Mouse (Mus musculus) lung, adult 2 months (tissue): ENCODE measurements around the gene Keg1.

Source experiments
- CTCF ChIP-seq: fragments of 200-500 bp; IDR thresholded peaks from 2 replicates; pipeline ENCODE4 v1.5.1; 2011; ENCODE audit warnings: mild to moderate bottlenecking, low read length, control low read depth; ENCODE audit not compliant: insufficient read depth
- POLR2A ChIP-seq: fragments of 200-500 bp; IDR thresholded peaks from 2 replicates; pipeline ENCODE4 v1.6.1; 2011; ENCODE audit warnings: low read depth, mild to moderate bottlenecking, control low read depth, low read length, borderline replicate concordance; ENCODE audit errors: extremely low read depth

GRCm38 (mm10) chr19:12695590-12695989 lies at the start of gene Keg1:
- TF ChIP-seq POLR2A (no peak), CTCF (no peak)
